Mouse (Mus musculus): ENCODE results near the gene Ftsj3.
A peak's percentile ranks its signal among the peaks of the same experiment; 100 is the strongest.

GRCm38 (mm10) chr11:106272644-106273310 is 16.9 kb upstream of the Ftsj3 start, which contains the start of gene Smarcd2:
- TF ChIP-seq CTCF (IDR thresholded peaks at IDR 0.05; ENCODE audit: control insufficient read depth, insufficient read depth, insufficient read length): no peak
- peak; percentile 76 for TF ChIP-seq MAX (IDR thresholded peaks at IDR 0.05)
- no peak for TF ChIP-seq USF1 (IDR thresholded peaks at IDR 0.05; ENCODE audit: low read depth)
- no peak for TF ChIP-seq MYOD1 (IDR thresholded peaks at IDR 0.05; ENCODE audit: control insufficient read depth, insufficient read length, low read depth)
- TF ChIP-seq CEBPB (IDR thresholded peaks at IDR 0.05; ENCODE audit: low read depth): no peak

Data from C2C12 (cell line).